Mouse (Mus musculus) MEL (cell line): ENCODE measurements at regions not wholly inside any gene's neighbourhood (a gene's known extent, or its start where the extent isn't known, plus 50 kb on each side); places are given as distances from the start of the nearest gene placed in this dataset.

Experiments used
- DNase-seq: peaks from one replicate; pipeline ENCODE4 v3.0.0; 2011; ENCODE audit warnings: low read depth, low spot score
- H3K27ac ChIP-seq: 2 replicates; pipeline ENCODE4 v1.5.1; 2012; ENCODE audit warnings: low read depth, mild to moderate bottlenecking, control low read depth, low read length, moderate library complexity; ENCODE audit not compliant: control insufficient read depth
- H3K27me3 ChIP-seq, 2 experiments: fragments of 150-350 bp in 1 of 2; sonication (generic) in 1 of 2; 2 replicates each; pipeline ENCODE4 v1.6.1; 2012; ENCODE audit warnings: low read length in 2 of 2, mild to moderate bottlenecking in 2 of 2, improper control_type of control experiment in 1 of 2, moderate library complexity in 1 of 2; ENCODE audit not compliant: insufficient read depth in 2 of 2, control insufficient read depth in 1 of 2
- H3K36me3 ChIP-seq, 2 experiments: 2 replicates each; pipeline ENCODE4 v1.6.1; 2012 to 2014; ENCODE audit warnings: low read length in 2 of 2, improper control_type of control experiment in 1 of 2, inconsistent platforms in 1 of 2, mild to moderate bottlenecking in 1 of 2; ENCODE audit not compliant: insufficient read depth in 2 of 2, control insufficient read depth in 1 of 2
- H3K4me1 ChIP-seq, 2 experiments: fragments of 150-350 bp in 1 of 2; sonication (generic) in 1 of 2; 2 replicates each; pipeline ENCODE4 v1.6.1; 2012; ENCODE audit warnings: low read length in 2 of 2, improper control_type of control experiment in 1 of 2, mild to moderate bottlenecking in 1 of 2; ENCODE audit not compliant: insufficient read depth in 2 of 2, control insufficient read depth in 1 of 2
- H3K4me3 ChIP-seq, 2 experiments: fragments of 150-350 bp in 1 of 2; sonication (generic) in 1 of 2; 2 replicates each; pipeline ENCODE4 v1.5.1; 2012; ENCODE audit warnings: low read depth in 2 of 2, low read length in 2 of 2, mild to moderate bottlenecking in 2 of 2, moderate library complexity in 2 of 2, control low read depth in 1 of 2, improper control_type of control experiment in 1 of 2; ENCODE audit not compliant: control insufficient read depth in 1 of 2, insufficient read depth in 1 of 2
- H3K79me2 ChIP-seq: 2 replicates; pipeline ENCODE4 v1.6.1; 2012; ENCODE audit warnings: mild to moderate bottlenecking, low read length, moderate library complexity; ENCODE audit not compliant: control insufficient read depth, poor library complexity, insufficient read depth
- H3K9ac ChIP-seq: 2 replicates; pipeline ENCODE4 v1.6.1; 2012; ENCODE audit warnings: low read depth, mild to moderate bottlenecking, control low read depth, low read length, moderate library complexity; ENCODE audit not compliant: control insufficient read depth, poor library complexity, severe bottlenecking
- H3K9me3 ChIP-seq: fragments of 150-350 bp; sonication (generic); replicated peaks from 2 replicates; pipeline ENCODE4 v1.6.1; 2012; ENCODE audit warnings: mild to moderate bottlenecking, low read length, improper control_type of control experiment, moderate library complexity; ENCODE audit not compliant: insufficient read depth
- BHLHE40 ChIP-seq: IDR thresholded peaks from 2 replicates; pipeline ENCODE4 v1.6.1; 2012; ENCODE audit warnings: low read depth, mild to moderate bottlenecking, inconsistent platforms, low read length, improper control_type of control experiment, borderline replicate concordance
- CHD1 ChIP-seq: IDR thresholded peaks from 2 replicates; pipeline ENCODE4 v1.6.1; 2012; ENCODE audit warnings: low read depth, mild to moderate bottlenecking, inconsistent platforms, low read length, improper control_type of control experiment
- CTCF ChIP-seq, 3 experiments: IDR thresholded peaks in 2 of 3; conservative IDR thresholded peaks in 1 of 3; 2 replicates each; pipeline ENCODE4 v1.5.1; 2011 to 2012; ENCODE audit warnings: low read length in 3 of 3, low read depth in 2 of 3, mild to moderate bottlenecking in 2 of 3, improper control_type of control experiment in 1 of 3, inconsistent platforms in 1 of 3, mixed read lengths in 1 of 3, moderate library complexity in 1 of 3; ENCODE audit not compliant: control insufficient read depth in 1 of 3, insufficient read depth in 1 of 3, poor library complexity in 1 of 3, severe bottlenecking in 1 of 3
- E2F4 ChIP-seq: IDR thresholded peaks from 2 replicates; pipeline ENCODE4 v1.6.1; 2011; ENCODE audit warnings: low read depth, low read length, improper control_type of control experiment, borderline replicate concordance
- ELF1 ChIP-seq: IDR thresholded peaks from 2 replicates; pipeline ENCODE4 v1.6.1; 2014; ENCODE audit warnings: low read depth, mild to moderate bottlenecking, inconsistent platforms, low read length, improper control_type of control experiment, moderate library complexity
- EP300 ChIP-seq, 2 experiments: IDR thresholded peaks; 2 replicates each; pipeline ENCODE4 v1.6.1; 2011; ENCODE audit warnings: improper control_type of control experiment in 2 of 2, low read length in 2 of 2, low read depth in 1 of 2, mild to moderate bottlenecking in 1 of 2
- ETS1 ChIP-seq: IDR thresholded peaks from 2 replicates; pipeline ENCODE4 v1.6.1; 2012; ENCODE audit warnings: low read depth, mild to moderate bottlenecking, inconsistent platforms, low read length, improper control_type of control experiment, moderate library complexity
- HCFC1 ChIP-seq: IDR thresholded peaks from 2 replicates; pipeline ENCODE4 v1.6.1; 2012; ENCODE audit warnings: low read depth, mild to moderate bottlenecking, inconsistent platforms, low read length, improper control_type of control experiment, moderate library complexity
- JUND ChIP-seq: IDR thresholded peaks from 2 replicates; pipeline ENCODE4 v1.6.1; 2011; ENCODE audit warnings: low read depth, mild to moderate bottlenecking, improper control_type of control experiment, low read length
- KAT2A ChIP-seq: conservative IDR thresholded peaks from 2 replicates; pipeline ENCODE4 v1.6.1; 2012; ENCODE audit warnings: low read depth, low read length, improper control_type of control experiment, inconsistent platforms
- MAFK ChIP-seq: IDR thresholded peaks from 2 replicates; pipeline ENCODE4 v1.6.1; 2011; ENCODE audit warnings: low read depth, mild to moderate bottlenecking, low read length, improper control_type of control experiment, borderline replicate concordance
- MAX ChIP-seq: IDR thresholded peaks from 2 replicates; pipeline ENCODE4 v1.6.1; 2011; ENCODE audit warnings: low read length, improper control_type of control experiment
- MAZ ChIP-seq: IDR thresholded peaks from 2 replicates; pipeline ENCODE4 v1.6.1; 2012; ENCODE audit warnings: low read depth, mild to moderate bottlenecking, inconsistent platforms, low read length, improper control_type of control experiment
- MEF2A ChIP-seq: IDR thresholded peaks from 2 replicates; pipeline ENCODE4 v1.6.1; 2014; ENCODE audit warnings: low read depth, mild to moderate bottlenecking, inconsistent platforms, low read length, improper control_type of control experiment; ENCODE audit not compliant: poor library complexity, insufficient replicate concordance, severe bottlenecking; ENCODE audit errors: extremely low read depth
- MYB ChIP-seq: IDR thresholded peaks from 2 replicates; pipeline ENCODE4 v1.6.1; 2011; ENCODE audit warnings: mild to moderate bottlenecking, low read depth, low read length, improper control_type of control experiment
- MYC ChIP-seq: IDR thresholded peaks from 2 replicates; pipeline ENCODE4 v1.6.1; 2011; ENCODE audit warnings: low read depth, mild to moderate bottlenecking, low read length, improper control_type of control experiment, moderate library complexity
- NRF1 ChIP-seq: IDR thresholded peaks from 2 replicates; pipeline ENCODE4 v1.6.1; 2014; ENCODE audit warnings: low read depth, mild to moderate bottlenecking, inconsistent platforms, low read length, improper control_type of control experiment, moderate library complexity; ENCODE audit not compliant: poor library complexity, insufficient read depth, severe bottlenecking
- POLR2A ChIP-seq, 2 experiments: IDR thresholded peaks; 2 replicates each; pipeline ENCODE4 v1.6.1; 2011 to 2012; ENCODE audit warnings: low read length in 2 of 2, mild to moderate bottlenecking in 2 of 2, control low read depth in 1 of 2, improper control_type of control experiment in 1 of 2, low read depth in 1 of 2, moderate library complexity in 1 of 2; ENCODE audit not compliant: control insufficient read depth in 1 of 2, insufficient read depth in 1 of 2, poor library complexity in 1 of 2
- POLR2AphosphoS2 ChIP-seq: IDR thresholded peaks from 2 replicates; pipeline ENCODE4 v1.6.1; 2011; ENCODE audit warnings: low read length, improper control_type of control experiment
- POLR2AphosphoS5 ChIP-seq: IDR thresholded peaks from 2 replicates; pipeline ENCODE4 v1.6.1; 2012; ENCODE audit warnings: low read depth, borderline replicate concordance, mild to moderate bottlenecking, inconsistent platforms, low read length, moderate library complexity, mixed read lengths
- RAD21 ChIP-seq: IDR thresholded peaks from 2 replicates; pipeline ENCODE4 v1.6.1; 2011; ENCODE audit warnings: mild to moderate bottlenecking, low read depth, low read length, improper control_type of control experiment
- SIN3A ChIP-seq: IDR thresholded peaks from 2 replicates; pipeline ENCODE4 v1.6.1; 2012; ENCODE audit warnings: low read length, improper control_type of control experiment, inconsistent platforms
- SMC3 ChIP-seq: IDR thresholded peaks from 2 replicates; pipeline ENCODE4 v1.6.1; 2011; ENCODE audit warnings: low read depth, low read length, improper control_type of control experiment
- TAL1 ChIP-seq: IDR thresholded peaks from 2 replicates; pipeline ENCODE4 v1.6.1; 2012; ENCODE audit warnings: mild to moderate bottlenecking, inconsistent platforms, low read length, moderate library complexity, mixed read lengths
- TBP ChIP-seq: IDR thresholded peaks from 2 replicates; pipeline ENCODE4 v1.8.0; 2011; ENCODE audit warnings: low read depth, low read length, improper control_type of control experiment
- USF1 ChIP-seq: IDR thresholded peaks from 2 replicates; pipeline ENCODE4 v1.6.1; 2014; ENCODE audit warnings: low read depth, mild to moderate bottlenecking, inconsistent platforms, low read length, improper control_type of control experiment, moderate library complexity
- USF2 ChIP-seq, 2 experiments: IDR thresholded peaks; 2 replicates each; pipeline ENCODE4 v1.6.1; 2011 to 2012; ENCODE audit warnings: improper control_type of control experiment in 2 of 2, low read length in 2 of 2, borderline replicate concordance in 1 of 2, inconsistent platforms in 1 of 2, low read depth in 1 of 2, mild to moderate bottlenecking in 1 of 2; ENCODE audit not compliant: insufficient read depth in 1 of 2
- ZC3H11A ChIP-seq: IDR thresholded peaks from 2 replicates; pipeline ENCODE4 v1.6.1; 2012; ENCODE audit warnings: low read depth, mild to moderate bottlenecking, inconsistent platforms, low read length, improper control_type of control experiment
- ZKSCAN1 ChIP-seq: IDR thresholded peaks from 2 replicates; pipeline ENCODE4 v1.6.1; 2012; ENCODE audit warnings: low read depth, mild to moderate bottlenecking, inconsistent platforms, low read length, improper control_type of control experiment, moderate library complexity
- ZMIZ1 ChIP-seq: IDR thresholded peaks from 2 replicates; pipeline ENCODE4 v1.6.1; 2012; ENCODE audit warnings: low read depth, mild to moderate bottlenecking, inconsistent platforms, low read length, improper control_type of control experiment, moderate library complexity
- ZNF384 ChIP-seq: IDR thresholded peaks from 2 replicates; pipeline ENCODE4 v1.6.1; 2012; ENCODE audit warnings: low read depth, mild to moderate bottlenecking, inconsistent platforms, low read length, improper control_type of control experiment

- Histone ChIP-seq H3K9ac (no peak overlapping the region), H3K27ac (no peak overlapping the region), H3K4me3 (no peak overlapping the region), H3K79me2 (no peaks in the 10 kb centered on the region), H3K36me3 (peaks cover 0 to 15% of the 10 kb centered on the region in 2 experiments; a peak in 2 of 4 replicates), H3K9me3 (no peaks in the 10 kb centered on the region), H3K4me1 (peaks cover 7 to 10% of the 10 kb centered on the region in 2 experiments), H3K27me3 (no peaks in the 10 kb centered on the region)
- TF ChIP-seq ZKSCAN1 (no peak), USF1 (no peak), ZMIZ1 (no peak), MAZ (no peak), POLR2AphosphoS2 (no peak), SIN3A (no peak), ELF1 (no peak), BHLHE40 (no peak), EP300 (IDR thresholded peaks at IDR 0.05; ENCODE audit: low read depth in 1 of 2, low read length in 2 of 2) (no peak), MAX (no peak), CTCF (IDR thresholded peaks at IDR 0.05 in 2 of 3, conservative IDR thresholded peaks at IDR 0.05 in 1 of 3; ENCODE audit: control insufficient read depth in 1 of 3, insufficient read depth in 1 of 3, low read depth in 2 of 3, low read length in 3 of 3, poor library complexity in 1 of 3, severe bottlenecking in 1 of 3) (no peak)
- no peak for DNase-seq
Measured at GRCm38 (mm10) chr7:111147593-111147992, 64.8 kb upstream of the Eif4g2 start.

- Histone ChIP-seq H3K9ac (peak overlapping the region; percentile 24), H3K4me3 (peak overlapping the region in 1 of 2 experiments; percentile 26; a peak in 2 of 4 replicates), H3K79me2 (no peaks in the 10 kb centered on the region), H3K27ac (peak overlapping the region; percentile 27; the same call in 1 of the 2 replicates), H3K4me1 (peaks cover 7 to 10% of the 10 kb centered on the region in 2 experiments), H3K9me3 (no peaks in the 10 kb centered on the region), H3K27me3 (no peaks in the 10 kb centered on the region), H3K36me3 (peaks cover 0 to 15% of the 10 kb centered on the region in 2 experiments; a peak in 2 of 4 replicates)
- peak; percentile 84 for DNase-seq
- TF ChIP-seq E2F4 (no peak), MAX (0 out of 2 replicates have a peak, but pooled peaks have one; percentile 21), HCFC1 (peak; percentile 81), NRF1 (no peak), ZNF384 (no peak), USF2 (IDR thresholded peaks at IDR 0.05; ENCODE audit: borderline replicate concordance in 1 of 2, insufficient read depth in 1 of 2, low read depth in 1 of 2, low read length in 2 of 2) (no peak), MYB (no peak), MAFK (no peak), MAZ (no peak), CHD1 (no peak), TBP (peak; percentile 42; the same call in 1 of the 2 replicates), MEF2A (no peak), MYC (peak; percentile 32; the same call in 1 of the 2 replicates), SMC3 (no peak), KAT2A (no peak), EP300 (IDR thresholded peaks at IDR 0.05; ENCODE audit: low read depth in 1 of 2, low read length in 2 of 2) (peak in 1 of 2 experiments; percentile 36; a peak in 1 of 4 replicates), ZC3H11A (no peak), POLR2A (IDR thresholded peaks at IDR 0.05; ENCODE audit: control insufficient read depth in 1 of 2, insufficient read depth in 1 of 2, low read depth in 1 of 2, low read length in 2 of 2, poor library complexity in 1 of 2) (peak in 1 of 2 experiments; percentile 47; a peak in 2 of 4 replicates), ZMIZ1 (no peak), ELF1 (peak; percentile 80), ETS1 (0 out of 2 replicates have a peak, but pooled peaks have one; percentile 32), JUND (no peak), POLR2AphosphoS5 (no peak), RAD21 (no peak), TAL1 (no peak), USF1 (no peak)
Measured at GRCm38 (mm10) chr7:111146670-111147069, 63.8 kb upstream of the Eif4g2 start.
